Mouse (Mus musculus) urinary bladder, postnatal 10 days (tissue): ENCODE measurements around the gene Ddx27.
A peak's percentile ranks its signal among the peaks of the same experiment; 100 is the strongest.
"Not testable (repeated sequence)": the region's sequence is repeated elsewhere in the genome, so short reads cannot be mapped to it uniquely, and the experiment has no call there.

ENCODE experiments used
- DNase-seq: peaks from one replicate; pipeline ENCODE4 v3.0.0; 2022; ENCODE audit warnings: low spot score

Gene Ddx27

DNA sequence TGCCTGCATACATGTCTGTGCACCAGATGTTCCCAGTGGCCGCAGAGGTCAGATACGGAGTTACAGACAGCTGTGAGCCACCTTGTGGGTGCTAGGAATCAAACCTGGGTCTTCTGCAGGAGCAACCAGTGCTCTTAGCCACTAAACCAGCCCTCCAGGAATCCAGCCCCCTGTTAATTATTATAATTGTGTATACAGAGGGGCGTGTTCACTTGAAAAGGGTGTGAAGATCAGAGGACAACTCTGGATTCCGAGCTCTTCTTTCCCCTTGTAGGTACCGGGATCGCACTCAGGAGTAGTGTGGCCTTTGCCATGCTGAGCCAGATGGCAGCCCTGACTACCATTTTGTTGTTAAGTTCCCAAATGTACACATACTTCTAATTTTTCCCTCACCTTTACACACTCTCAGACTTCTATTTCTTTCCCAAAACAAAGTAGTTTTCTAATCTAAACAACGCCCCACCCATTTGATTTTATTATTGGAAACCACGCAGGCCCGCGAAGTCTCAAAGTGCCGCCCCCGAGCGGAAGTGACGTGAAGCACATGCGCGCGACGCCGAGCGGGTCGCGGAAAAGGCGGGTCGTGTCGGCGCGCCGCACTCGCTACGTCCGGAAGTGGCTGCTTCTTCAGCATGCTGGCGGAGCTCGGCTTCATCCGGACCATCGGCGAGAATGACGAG lies at the start of gene Ddx27:
Gene Ddx27, plus strand, starts transcription at position 492 of the 680 bp plus-strand sequence.
- DNase-seq: peak; percentile 72

DNA sequence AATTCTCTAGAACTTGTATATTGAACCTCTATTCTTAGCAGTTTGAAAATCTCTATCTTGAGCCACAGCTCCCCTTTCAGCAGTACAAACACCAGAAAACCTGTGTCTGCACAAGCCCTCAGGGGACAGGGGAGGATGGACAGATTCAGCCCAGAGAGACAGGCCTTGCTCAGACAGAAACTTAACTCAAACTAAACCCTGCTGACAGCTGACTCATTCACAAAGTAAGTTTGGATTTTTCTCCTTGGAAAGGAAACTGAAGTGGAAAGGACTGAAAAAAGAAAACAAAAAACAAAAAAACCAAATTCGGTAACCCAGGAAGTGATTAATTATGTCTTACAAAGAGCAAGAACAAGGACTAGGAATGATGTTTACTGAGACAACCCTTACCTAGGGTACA lies 41.8 kb upstream of the Ddx27 start:
- DNase-seq: no peak

DNA sequence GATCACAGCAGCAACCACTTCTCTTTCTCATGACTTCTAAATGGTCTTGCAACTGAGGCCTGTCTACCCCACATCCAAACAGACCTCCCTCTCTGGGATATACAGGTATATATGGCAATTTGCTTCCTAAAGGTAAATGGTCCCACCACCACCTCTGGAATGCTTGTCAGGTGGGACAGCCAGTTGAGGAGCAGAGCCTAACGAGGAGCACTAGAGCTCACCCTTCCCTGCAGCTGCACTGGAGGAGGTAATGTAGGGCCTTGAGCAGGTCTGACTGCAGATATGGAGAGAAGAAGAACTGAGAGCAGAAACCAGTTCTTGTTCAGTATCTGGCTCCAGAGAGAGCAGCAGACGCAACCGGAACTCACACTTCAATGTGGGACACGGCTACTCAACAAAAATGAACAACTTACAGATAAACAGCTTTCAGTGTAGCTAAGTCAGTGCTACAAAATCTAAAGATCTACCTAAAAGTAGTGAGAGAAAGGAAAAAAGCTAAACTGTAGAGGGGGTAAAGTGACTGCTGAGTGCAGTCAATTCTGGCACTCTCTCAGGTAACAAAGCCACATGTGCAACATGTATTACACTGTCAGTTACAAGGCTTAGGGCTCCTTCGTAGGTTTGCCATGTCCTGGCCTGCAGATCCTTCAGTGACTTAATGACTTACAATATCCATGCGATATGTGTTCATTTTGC lies 40.7 kb upstream of the Ddx27 start:
- no peak for DNase-seq

DNA sequence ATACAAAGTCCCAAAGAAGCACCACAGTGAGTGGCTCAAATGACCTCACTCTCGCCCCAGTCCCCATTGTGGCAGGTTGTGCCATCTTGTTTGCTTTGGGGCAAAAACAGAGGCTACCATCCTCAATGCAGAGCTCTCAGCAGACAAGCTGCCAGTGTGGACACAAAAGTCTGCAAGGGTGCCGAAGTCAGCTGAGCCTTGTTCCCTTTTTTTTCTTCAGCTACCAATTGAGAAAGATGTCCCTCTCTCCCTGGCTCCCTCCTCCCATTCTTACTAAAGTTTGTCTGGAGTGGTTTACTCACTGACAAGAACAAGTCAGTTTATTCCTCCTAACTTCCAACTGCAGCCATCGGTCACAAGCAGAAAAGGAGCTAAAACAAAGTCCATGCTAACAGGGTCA lies 38.6 kb upstream of the Ddx27 start:
- DNase-seq: no peak

DNA sequence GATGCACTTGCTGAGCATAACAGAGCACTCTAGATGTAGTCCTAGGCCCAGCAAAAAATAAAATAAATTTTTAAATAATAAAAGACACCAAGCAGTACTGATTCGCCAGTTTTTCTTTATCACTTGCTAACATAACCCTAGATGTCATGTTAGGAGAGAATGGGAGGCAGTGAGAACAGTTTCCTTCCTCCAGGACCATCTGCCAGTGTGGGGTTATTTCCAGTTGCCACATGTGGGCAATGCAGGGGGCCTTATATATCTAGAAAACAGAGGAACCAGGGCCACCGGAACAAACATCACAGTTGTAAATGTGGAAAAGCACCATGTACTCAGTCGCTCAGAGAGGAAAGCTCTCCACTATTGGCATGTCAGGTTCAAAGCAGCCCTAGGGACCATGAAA lies 37.5 kb upstream of the Ddx27 start:
- DNase-seq: no peak

DNA sequence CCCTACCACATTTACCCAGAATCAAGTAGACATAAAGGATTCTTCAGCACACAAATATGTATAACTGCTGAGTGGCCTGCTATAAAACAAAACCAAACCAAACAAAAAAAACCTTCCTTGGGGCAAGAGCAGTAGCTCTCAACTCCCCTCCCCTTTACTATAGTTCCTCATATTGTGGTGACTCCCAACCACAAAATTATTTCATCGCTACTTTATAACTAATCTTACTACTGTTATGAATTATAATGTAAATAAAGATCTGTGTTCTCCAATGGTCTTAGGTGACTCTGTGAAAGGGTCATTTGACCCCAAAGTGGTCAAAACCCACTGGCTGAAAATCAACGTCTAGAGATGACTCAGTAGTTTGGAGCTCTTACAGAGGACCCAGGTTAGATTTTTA lies 34.8 kb upstream of the Ddx27 start:
- DNase-seq: no peak

DNA sequence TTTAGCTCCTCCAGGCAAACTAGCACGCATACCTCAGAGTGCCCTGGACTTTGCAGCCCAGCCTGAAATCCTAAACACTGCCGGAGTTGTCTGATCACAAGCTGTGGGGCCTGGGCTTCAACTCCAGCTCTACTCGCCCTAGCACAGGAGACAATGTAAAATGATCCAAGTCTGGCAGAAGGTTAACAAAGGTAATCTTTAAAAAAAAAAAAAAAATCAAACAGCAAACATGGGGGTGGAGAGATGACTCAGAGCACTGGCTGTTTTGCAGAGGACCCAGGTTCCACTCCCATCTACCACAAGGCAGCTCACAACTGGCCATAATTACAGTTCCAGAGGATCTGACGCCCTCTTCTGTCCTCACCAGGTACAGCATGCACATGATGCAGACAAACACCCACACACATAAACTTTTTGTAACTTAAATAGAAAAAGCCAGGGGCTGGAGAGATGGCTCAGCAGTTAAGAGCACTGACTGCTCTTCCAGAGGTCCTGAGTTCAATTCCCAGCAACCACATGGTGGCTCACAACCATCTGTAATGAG lies 31.6 kb upstream of the Ddx27 start:
- DNase-seq: no peak

DNA sequence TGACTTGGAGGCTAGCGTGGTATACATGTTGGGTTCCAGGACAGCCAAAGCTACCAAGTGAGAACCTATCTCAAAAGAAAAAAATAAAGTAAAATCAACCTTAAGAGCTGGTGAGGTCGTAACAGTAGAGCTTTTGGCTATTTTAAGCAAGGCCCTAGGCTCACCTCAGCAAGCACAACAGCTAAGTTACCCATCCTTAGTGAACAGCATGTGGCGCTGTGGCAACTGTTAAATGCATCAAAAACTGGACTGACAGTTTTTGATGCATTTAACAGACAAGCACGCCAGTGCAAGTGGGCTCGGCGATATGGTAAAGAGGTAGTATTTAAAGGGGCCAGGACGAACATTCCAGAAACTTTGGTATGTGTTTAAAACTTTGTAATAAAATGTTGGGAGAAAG lies 24.1 kb upstream of the Ddx27 start:
- DNase-seq: no peak

DNA sequence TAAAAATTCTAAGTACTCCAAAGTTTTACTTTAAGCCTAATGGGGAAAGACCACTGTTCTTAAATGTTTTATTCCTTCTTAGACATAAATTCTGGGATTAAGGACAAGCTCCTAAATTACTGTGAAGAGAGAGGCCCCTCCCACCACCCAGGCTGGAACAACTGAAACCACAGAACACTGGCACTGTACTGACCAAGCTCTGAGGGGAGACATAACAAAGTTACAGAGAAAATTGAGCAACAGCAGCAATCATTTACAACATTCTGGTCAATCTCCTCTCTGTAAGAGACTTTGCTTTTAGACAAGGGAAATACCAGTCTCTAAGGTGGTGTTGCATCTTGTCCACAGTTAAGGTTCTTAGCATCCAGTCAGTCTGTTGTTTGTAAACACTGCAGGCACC lies 23.0 kb upstream of the Ddx27 start:
- DNase-seq: no peak

DNA sequence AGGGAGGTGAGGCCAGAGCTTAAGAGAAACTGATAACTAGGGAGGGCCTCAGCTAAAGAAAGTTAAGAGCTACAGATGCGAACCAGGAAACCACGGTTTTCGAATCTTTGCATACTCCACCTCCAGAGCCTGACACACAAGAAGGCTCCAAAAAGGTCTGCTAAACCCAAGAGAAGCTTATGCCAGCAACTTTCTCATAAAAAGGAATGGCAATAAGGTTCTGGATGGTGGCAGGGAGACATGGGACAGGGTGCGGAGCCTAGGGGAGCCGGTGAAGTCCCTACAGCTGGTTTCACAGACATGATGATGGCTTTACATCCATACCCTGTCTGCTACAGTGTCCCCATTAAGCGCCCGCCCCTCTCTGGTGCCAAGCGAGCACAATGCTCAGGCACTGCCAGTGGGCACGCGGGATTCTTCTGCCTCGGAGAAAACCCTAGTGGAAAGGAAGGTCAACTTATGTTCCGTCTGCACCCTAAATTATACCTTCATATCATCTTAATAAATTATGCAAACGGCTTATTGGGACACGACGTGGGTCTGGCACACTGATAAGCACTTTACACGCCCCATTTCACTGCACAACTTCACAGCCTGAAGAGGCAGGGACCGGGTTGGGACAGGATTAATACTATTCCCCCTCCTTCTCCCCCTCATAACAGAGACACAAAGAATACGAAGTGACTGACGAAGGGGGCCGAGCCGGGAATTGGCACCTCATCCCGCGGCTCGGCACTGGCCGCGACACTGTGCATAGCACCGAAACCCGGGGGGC lies 19.8 kb upstream of the Ddx27 start:
- no peak for DNase-seq

DNA sequence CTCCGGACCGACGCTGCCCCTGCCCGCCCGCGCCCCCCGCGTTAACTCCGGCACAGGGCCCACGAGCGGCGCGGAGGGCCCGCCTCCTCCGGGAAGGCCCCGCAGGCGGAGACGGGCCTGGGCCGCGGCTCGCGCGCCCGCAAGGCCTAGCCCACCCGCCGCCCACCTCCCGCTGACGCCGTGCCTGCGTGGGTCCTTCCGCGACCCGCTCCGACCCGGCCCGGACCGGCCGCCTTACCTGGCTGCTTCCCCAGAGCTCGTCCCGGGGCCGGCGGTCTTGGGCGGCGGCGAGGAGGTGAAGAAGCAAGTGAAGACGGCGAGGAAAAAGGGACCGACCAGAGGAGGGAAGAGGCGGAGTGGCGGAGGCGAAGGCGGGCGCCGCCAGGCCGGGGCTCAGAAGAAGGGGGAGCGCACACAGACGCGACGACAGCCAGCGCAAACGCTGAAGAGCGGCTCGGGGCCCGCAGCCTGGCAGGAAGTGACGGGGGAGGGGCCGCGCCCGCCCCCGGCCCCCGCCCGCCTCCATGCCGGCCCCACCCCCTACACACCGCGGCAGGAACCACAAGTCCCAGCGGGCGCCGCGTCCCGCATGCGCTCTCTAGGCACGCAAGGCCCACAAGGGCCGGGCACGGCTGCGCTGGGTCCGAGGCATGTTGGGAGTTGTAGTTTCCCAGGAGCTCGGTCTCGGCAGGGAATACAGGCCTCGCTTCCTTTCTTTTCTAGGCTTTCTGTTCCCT lies 19.0 kb upstream of the Ddx27 start, which contains the start of gene Stau1:
Gene Stau1, minus strand, starts transcription at position 504 of the 737 bp plus-strand sequence.
- DNase-seq: peak; percentile 80

DNA sequence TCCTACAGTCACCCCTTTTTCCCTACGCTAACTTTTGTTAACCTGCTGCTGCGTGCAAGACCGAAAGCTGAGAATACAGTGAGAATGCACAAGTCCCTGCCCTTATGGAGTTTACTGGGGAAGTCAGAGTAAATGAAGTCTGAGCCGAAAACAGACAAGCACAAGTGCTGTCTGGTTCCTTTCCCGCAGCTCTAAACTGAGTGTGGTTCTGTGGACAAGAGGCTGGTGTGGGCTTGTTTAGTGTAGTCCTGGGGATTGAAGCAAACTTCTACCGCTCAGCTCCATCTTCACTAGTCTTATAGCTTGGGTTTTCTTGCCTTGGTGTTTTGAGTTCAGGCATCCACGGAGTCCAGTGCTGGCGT lies 18.5 kb upstream of the Ddx27 start:
- no peak for DNase-seq

DNA sequence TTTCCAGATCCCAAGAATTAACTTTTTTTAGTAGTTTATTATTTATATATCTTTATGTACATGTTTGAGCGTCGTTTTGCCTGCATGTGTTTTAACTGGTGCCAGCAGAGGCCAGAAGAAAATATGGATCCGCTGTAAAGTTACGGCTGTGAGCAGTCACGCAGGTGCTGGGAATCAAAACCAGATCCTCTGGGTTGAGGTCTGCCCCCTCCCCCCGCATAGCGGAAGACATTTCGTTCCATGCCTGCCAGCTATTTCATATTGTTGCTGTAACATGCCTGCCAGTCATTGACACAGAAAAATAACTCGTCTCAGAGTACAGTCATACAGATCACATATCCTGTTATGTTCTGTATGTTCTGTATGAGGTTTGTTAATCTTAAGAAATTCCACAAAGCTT lies 13.5 kb upstream of the Ddx27 start:
- DNase-seq: no peak

DNA sequence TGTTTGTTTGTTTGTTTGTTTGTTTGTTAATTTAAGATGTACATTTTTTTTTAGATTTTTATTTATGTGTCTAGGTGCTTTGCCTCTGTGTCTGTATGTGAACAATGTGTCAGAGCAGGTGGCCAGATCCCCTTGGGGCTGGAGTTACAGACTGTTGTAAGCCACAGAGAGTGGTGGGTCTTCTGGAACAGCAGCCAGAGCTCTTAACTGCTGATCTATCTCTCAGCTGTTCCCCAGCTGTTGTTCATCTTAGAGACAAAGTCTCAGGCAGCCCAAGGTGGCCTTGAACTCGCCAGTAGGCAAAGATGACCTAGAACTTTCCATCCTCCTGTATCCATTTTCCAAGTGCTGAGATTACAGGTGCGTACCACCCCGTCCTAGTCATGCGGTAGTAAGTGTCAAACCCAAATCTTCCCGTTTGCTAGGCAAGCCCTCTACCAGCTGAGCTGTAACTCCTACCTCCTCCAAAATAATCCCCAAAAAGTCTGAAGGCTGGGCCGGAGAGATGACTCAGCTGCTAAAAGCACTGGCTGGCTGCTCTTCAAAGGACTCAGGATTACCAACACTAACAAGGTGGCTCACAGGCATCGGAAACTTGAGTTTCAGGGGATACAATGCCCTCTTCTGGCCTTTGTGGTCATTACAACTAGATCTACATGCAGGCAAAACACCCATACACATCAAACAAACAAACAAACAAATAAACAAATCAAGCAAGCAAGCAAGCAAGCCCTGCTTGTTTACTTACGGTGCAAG lies 10.7 kb upstream of the Ddx27 start:
- no peak for DNase-seq

DNA sequence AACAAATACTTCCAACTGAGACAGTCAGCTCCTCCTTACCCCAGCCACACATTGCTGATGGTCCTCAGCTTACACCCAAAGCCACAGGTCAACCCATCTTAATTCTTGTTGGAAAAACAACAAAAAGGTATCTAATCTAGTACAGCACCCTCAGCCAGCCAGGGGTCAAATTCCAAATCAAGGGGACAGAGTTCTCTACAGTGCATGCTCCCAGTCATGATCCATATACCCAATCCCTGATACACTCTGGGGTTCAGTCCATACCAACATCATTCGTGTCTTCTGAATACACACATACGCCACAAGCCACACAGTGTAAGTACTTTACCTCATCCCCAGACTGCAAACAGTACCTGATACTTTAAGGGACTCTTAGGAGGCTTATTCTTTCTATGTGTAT lies 8.6 kb upstream of the Ddx27 start:
- no peak for DNase-seq

DNA sequence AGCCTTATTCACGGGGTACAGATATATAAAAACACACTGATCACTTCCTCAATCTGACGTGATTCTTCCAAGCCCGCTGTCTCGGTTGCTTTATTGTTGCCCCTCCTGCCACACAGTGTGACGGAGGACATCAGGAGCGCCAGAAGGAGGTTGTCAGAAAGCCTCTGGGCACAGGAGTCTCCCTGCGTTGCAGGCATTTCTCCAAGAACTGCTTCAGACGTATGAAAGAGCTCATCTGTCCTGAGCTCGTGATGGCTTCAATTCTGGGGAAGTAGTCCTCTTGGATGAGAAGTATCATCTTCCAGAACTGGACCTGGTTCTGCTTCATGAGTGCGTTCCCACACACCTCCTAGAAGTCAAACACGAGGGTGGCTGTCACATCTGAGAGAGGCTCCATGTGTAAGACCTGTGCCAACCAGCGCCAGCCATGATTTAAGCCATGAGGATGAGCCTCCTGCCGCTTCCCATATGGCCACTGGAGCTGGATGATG lies 7.9 kb upstream of the Ddx27 start:
- DNase-seq: no peak

DNA sequence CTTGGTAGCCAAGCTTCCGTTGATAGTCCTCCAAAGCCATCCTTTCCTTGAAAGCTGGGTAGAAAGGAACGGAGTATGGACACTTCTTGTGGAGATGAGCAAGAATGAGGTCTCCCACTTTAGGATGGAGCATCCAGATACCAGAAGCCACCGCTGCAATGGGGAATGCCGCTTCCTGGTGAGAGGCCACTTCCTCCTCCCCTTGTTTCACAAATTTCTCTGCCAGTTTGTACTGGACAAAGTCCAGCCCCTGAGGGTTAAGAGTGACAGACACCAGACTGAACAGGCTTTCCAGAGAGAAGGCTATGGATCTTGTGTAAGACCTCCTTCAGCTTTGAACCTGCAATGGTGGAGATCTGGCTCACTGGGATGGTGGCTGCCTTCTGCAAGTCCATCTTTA lies 7.4 kb upstream of the Ddx27 start:
- not testable (repeated sequence) for DNase-seq

DNA sequence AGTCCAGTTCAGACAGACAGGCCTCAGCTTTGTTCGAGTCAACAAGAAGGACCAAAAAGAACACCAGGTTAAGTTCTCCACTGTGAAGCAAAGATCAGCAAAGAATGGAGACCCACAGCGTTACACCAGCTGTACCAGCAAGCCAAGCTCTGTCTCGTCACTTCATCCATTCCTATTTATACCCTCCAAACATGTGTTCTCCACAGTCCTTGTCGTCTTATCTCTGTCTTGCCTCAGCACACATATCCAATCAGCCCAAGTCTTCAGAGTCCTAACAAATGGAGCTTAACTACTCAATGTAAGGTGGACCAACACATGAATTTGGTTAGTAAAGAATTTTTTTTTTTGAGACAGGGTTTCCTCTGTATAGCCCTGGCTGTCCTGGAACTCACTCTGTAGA lies 5.5 kb upstream of the Ddx27 start:
- no peak for DNase-seq

DNA sequence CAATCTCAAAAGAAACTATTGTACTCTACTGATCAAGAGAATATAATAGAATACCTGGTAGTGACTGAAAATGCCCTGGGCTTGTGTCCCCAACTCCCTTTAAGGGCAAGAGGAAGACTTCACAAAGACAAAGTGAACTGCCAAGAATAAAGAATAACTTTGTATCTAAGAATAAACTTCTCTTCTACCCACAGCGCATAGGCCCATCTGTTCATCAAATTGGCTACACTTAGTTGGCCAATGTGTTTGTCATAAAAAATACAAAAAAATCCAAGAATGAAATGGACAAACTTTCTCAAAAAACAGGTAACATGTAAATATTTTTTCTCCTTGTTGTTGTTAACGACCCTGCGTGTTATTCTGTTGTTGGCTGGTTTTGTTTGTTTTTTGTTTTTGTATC lies 4.4 kb upstream of the Ddx27 start:
- DNase-seq: no peak

DNA sequence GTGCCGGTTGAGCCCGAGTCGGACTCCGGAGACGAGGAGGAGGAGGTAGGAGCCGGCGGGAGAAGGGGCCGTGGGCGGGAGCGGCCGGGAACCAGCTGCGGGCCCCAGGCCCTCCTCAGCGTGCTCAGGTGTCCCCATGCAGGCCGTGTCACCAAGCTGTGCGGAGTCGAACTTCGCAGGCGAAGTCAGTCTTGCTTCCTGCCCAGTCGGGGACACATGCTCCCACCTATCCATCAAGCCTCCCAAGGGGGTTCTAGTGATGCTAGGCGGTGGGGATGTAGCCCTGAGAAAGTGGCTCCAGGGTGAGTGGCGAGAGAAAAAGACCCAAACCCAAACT lies 357 bp downstream of the Ddx27 start:
- no peak for DNase-seq

DNA sequence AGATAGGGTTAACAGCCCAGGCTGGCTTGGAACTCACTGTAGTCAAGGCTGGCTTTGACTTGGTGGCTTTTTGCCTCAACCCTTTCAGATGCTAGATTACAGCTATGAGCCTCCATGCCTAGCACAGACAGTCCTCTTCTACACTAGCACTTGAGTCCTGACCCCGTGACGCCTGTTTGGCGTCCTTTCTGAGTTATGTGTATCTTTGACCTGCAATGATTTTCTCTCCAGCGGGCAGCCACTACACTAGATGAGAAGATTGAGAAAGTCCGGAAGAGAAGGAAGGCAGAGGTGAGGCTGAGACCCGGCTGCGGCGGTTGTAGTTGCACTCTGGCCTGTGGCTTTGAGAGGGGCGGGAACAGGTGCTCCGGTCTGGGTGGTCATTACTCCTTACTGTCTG lies 4.4 kb downstream of the Ddx27 start:
- DNase-seq: no peak
